Mouse (Mus musculus) MEL-GATA-1-ER (cell line): Measurements from ENCODE around the gene Jag1.

Experiments
- DNase-seq: peaks from one replicate; pipeline ENCODE4 v3.0.0-alpha.2; 2012; ENCODE audit warnings: low read depth; ENCODE audit errors: extremely low read depth

Gene Jag1

DNA sequence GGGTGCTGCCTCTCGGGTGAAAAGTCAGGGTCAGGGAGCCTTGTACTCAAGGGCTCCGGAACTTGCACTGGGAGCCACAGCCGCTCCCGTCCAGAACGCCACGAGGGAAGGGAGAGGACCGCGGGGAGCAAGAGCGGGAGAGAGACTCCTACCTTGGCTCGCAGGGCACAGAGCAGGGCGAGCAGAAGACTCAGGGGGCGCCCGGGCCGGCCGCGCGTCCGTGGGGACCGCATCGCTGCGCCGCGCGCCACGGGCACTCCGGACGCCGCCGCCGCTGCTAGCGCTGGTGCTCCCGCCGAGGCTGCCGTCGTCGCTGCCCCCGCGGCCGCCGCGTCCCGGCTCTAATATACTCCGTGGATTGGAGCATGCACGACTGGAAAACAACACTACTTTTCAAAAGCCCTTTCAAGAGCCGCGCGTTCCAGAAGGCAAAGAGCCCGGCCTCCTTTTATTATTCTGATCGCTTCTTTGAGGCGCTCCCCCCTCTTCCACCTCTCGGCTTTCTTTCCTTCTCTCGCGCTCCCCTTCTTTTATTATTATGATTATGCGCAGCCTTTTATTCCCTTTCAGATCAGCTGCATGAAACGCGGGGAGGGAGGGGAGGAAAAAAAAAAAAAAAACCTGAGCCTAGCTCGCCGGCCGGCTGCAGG lies at the start of gene Jag1:
Gene Jag1 (minus strand): TSS at position 620 of the 650 bp plus-strand sequence.
- no peak for DNase-seq

DNA sequence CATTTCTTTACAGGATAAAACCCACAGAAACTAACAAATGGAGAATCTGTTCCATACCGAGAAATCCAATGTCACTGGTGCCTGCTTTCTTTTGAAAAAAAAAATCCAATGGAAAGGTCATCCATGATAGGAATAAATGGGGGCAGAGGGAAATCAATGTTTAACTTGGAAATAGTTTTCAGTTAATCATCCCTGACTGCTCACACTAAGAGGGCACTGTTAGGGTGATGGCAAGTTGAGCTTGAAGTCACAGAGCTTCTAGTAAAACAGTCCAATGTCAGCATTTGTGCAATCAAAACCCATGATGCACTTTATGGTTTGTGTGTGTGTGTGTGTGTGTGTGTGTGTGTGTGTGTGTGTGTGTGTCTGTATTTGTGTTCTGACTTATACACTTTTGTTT lies 39.6 kb upstream of the Jag1 start:
- no peak for DNase-seq

DNA sequence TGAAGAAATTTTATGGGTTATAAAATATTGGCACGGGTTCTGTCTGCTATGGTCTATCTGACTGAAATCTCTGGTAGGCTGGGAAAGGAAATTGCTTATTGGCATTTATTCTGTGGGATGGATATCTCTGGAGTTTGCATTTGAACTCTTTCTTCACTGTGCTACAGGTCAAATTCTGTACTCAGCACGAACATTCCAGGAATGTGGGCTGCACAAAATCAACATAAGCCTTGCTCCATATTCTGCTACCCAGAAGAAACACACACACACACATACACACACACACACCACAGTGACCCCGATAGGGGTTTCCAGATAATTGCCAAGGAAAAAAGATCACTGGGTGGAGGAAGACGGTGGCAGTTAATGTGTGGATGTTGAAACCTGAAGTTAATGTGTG lies 37.4 kb upstream of the Jag1 start:
- no peak for DNase-seq

DNA sequence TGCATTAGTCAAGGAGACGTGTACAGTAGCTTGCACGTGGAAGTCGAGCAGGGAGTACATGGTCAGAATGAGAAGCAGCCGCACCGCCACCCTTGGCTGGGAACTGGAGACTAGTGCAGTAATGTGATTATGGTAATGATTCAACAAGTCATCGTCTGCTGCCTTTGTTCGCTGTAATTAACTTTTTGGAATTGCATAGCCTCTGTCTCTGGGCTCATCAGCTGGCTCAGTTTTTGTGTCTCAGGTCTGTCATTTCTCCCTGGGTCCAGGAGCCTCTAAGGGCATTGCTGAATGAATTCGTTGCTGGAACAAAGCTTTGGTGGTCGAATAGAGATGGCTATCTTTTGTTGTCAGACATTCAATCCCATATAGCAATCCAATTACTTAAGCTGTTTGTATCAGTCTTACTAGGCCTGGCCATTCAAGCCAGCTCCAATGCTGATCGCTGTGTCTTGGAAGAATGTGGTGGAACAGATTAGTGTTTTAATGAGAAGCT lies 36.8 kb upstream of the Jag1 start:
- no peak for DNase-seq

DNA sequence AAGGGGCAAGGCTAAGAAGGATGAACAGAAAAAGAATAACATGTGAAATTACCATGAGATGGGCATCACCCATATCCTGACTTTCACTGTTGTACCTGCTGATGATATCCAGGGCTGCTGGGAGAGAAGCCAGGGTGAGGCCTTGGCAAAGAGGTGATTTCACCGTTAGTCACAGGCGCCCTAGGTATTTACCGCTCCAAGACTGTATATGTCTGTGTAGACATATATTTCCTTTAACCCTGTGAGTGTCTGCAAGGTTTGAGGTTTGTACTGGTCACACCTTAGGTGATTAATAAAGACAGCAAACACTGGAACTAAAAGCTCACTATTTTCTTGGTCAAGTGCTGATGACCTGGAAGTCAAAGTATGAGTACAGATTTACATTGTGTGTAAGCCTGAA lies 34.5 kb upstream of the Jag1 start:
- DNase-seq: no peak

GRCm38 (mm10) chr2:137146938-137147666 lies 30.7 kb upstream of the Jag1 start:
- no peak for DNase-seq

DNA sequence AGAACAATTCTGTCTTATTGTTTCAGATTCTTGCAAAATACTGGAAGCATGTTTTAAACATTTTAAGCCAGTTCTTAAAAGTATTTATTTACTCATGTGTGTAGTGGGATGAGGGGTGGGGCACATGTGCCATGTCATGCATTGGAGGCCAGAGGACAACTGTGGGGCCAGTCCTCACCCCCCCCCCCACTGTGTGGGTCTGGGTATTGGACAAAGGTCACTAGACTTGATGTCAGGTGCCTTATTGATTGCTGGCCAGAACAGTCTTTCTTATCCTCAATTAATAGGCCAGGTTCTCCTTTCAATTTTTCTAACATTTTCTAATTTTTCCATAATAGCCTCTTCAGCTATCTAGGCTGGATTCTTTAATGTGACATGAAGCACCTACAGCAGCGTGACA lies 21.6 kb upstream of the Jag1 start:
- no peak for DNase-seq

GRCm38 (mm10) chr2:137134035-137134434 lies 17.6 kb upstream of the Jag1 start:
- DNase-seq: no peak

DNA sequence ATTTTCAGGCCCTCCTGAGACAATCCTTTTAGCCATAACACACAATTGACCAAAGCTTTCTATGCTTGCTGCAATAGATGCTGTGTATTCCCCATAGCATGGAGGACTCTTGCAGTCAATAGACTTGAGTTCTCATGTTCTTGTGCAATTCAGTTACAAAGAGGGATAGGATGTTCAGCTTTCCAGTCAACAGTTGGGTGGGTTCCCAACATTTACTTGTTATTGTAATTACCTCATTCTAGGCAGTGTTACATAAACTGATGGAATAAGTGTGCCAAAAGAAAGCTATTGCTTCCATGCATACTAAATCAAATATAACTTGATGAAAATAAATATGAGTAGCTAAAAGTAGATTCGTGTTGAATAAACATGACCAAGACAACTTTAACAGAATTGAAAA lies 8.4 kb upstream of the Jag1 start:
- DNase-seq: no peak

DNA sequence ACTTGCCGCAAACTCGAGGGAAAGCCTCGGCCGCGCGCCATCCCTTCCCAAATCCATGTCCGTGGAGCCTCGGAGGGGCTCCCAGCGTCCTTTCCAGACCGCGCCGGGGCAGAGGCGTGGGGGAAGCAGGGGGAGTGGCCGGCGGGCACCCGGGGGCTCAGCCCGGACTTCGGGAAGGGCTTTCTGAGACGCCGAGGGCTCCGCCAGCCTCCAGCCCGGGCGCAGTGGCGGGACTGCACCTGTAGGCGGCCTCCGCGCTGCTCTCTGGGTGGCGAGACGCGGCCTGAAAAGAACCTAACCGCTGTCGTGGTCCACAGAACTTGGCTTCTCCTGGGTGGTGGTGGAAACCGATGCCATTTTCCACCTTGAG lies 862 bp upstream of the Jag1 start:
- no peak for DNase-seq

DNA sequence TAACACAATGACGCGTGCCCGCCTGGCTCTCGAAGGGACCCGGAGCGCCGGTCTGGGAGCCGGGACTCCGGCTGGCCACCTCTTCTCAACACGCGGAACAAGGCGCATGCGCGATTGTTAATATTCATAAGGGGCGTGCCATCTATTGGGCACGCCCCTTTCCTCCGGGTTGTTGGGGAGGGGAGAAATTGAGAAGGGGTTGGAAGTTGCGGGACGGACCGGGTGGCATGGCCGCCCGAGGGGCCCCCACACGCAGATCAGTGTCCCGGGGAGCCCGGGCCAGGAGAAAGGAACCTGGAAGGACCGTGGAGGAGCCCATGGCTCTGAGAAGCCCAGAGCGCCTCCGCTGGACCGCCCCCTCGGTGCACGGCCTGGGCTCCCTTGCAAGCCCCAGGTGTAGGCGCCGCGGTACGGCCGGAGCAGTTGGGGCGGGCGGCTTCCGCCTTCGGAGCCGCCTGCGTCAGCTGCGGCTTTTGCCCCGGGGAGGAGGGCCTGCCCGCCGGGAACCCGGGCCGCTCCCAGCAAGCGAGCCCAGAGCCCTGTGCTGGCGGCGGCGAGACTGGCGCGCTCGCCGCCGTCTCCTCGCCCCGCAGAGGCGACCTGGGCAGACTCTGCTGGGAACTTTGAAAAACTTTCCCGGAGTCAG lies 354 bp upstream of the Jag1 start:
- DNase-seq: no peak

GRCm38 (mm10) chr2:137115241-137116024 lies 1.0 kb downstream of the Jag1 start:
- no peak for DNase-seq

- no peak for DNase-seq
Observed at GRCm38 (mm10) chr2:137114248-137115096, 2.0 kb downstream of the Jag1 start.

DNA sequence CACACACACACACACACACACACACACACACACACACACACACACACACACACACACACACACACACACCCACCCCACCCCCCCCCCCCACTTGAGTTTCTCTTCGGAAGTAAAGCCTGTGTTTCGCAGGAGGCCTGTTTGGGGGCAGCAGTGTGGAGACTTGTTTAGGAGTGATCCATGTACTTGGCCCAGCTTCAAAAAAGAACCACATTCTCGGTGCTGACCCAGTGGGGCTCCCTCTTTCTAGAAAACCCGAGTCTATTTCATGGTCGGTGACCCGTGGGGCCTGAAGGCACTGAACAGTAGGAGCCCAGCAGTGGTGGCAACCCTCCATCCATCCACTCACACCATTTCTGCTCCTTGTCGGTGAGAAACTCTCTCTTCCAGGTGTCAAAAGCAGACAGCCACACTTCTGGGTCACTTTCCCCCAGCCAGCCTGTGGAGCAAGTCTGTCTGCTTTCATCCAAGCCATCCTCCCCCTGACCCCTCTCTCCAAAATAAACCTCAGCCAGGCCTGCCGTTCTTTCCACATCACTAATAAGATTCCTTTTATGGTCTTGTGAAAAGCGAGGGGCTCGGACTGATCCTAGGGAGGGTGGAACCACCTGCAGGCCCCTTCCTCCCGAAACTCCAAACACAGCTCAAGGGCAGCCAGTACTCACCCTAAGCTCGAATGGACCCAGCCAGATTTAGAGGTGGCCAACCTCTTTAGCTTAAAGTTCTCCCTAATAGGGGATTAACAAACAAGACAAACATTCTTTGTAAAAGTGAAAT lies 3.0 kb downstream of the Jag1 start:
- DNase-seq: no peak

- no peak for DNase-seq
Observed at GRCm38 (mm10) chr2:137110214-137110898, 6.1 kb downstream of the Jag1 start.

DNA sequence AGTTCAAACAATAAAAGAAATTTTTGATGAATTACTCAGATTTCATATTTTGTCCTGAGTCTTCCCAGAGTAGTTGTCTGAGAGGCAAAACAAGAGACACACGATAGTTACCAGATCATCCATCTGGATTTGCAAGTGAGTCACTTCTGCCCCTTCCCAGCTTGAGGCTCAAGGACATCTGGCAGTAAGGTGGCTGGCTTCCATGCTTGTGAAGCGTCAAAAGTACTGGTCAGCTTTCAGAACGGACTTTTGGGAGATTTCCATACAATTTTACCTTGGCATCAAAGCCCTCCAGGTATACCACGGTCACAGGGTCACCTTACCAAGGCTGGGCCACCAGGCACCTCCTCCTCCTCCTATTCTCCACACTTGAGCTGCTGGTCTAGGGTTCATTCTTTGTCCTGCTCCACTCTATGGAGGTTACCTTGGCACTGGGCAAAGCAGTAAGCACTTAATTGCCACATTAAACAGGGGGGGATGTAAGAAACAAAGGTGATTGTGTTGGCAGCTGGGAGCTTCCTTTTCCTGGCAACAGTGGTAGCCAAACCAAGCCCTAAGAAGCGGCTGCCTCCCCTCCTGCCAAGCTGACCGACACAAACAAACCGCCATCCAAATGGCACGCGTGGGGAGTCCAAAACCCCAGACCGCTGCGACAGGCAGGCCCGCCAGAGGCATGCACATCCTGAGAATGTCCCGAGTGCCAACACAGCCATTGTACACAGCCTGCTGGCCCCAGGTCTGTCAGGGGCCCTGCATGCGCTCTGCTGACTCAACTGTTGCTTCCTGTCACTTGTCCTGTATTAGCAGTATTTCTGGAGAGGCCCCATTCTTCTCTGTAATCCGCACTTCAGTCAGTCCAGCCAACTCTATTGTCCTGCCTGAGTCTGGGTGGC lies 6.9 kb downstream of the Jag1 start:
- DNase-seq: no peak

GRCm38 (mm10) chr2:137107946-137108345 lies 8.5 kb downstream of the Jag1 start:
- DNase-seq: no peak

- DNase-seq: no peak
Observed at GRCm38 (mm10) chr2:137107203-137107602, 9.2 kb downstream of the Jag1 start.
